Mouse (Mus musculus) gastrocnemius, postnatal 36 days (tissue): ENCODE results near the gene Yap1. TPM values are rescaled to one million over a fixed set of nuclear protein-coding genes. Genes with fewer than 3 reads are reported as not detected.

Experiments used
- DNase-seq, 2 experiments: peaks; one replicate each; pipeline ENCODE4 v3.0.0; 2022
- intact Hi-C: fragments of 180-260 bp; cut with DNase I; formaldehyde crosslinking; loops from one replicate; pipeline ENCODE4 v1.15.1; 2025
- long read RNA-seq, 2 experiments: library from polyadenylated mRNA; stranded (forward); transcript quantifications; one replicate each; pipeline ENCODE4 v2.0.0; 2021
- total RNA-seq, 2 experiments: library from RNA; stranded (reverse); gene quantifications; 2 replicates each; pipeline ENCODE4 v1.2.3; 2021

Gene Yap1
- 10 to 100 TPM; 30.8 to 34.9 TPM for total RNA-seq
- long read RNA-seq, experiment 1, partial matches to known transcripts = 0 of 15 reads
- long read RNA-seq, experiment 1, other reads (novel, unspliced or antisense) = 15 of 15 reads
- long read RNA-seq, experiment 2, partial matches to known transcripts = 0 of 24 reads
- long read RNA-seq, experiment 2, other reads (novel, unspliced or antisense) = 24 of 24 reads

- peak; percentile 90 to 92 for DNase-seq
- intact Hi-C loops = loop anchor here (10.0 kb wide), 1 partner anchor 160 kb away; no protein-coding TSS in a partner anchor
Measured at GRCm38 (mm10) chr9:8004370-8004991, at the start of gene Yap1. Gene Yap1 (minus strand): TSS chr9:8004596.

- no peak for DNase-seq
- intact Hi-C loops = loop anchor here (5.0 kb wide), 1 partner anchor 36 kb away; no protein-coding TSS in a partner anchor
Measured at GRCm38 (mm10) chr9:8043044-8043387, 38.6 kb upstream of the Yap1 start.

- DNase-seq = peak; percentile 95 to 97
- intact Hi-C loops = loop anchor here (5.0 kb wide), 1 partner anchor 35 kb away; no protein-coding TSS in a partner anchor
Measured at GRCm38 (mm10) chr9:8042338-8043043, 38.1 kb upstream of the Yap1 start, which contains the start of gene Cfap300. Gene Cfap300 (minus strand): TSS chr9:8042823.

- no peak for DNase-seq
- intact Hi-C loops = no loop called here
Measured at GRCm38 (mm10) chr9:8035546-8035945, 31.1 kb upstream of the Yap1 start.

- no peak for DNase-seq
- intact Hi-C loops = no loop called here
Measured at GRCm38 (mm10) chr9:8035091-8035490, 30.7 kb upstream of the Yap1 start.

- intact Hi-C loops = no loop called here
- DNase-seq = no peak
Measured at GRCm38 (mm10) chr9:8034143-8034542, 29.7 kb upstream of the Yap1 start.

GRCm38 (mm10) chr9:8032847-8033246 lies 28.5 kb upstream of the Yap1 start:
- intact Hi-C loops = no loop called here
- no peak for DNase-seq

GRCm38 (mm10) chr9:8018609-8019008 lies 14.2 kb upstream of the Yap1 start:
- DNase-seq = no peak
- intact Hi-C loops = no loop called here

- intact Hi-C loops = no loop called here
- DNase-seq = peak; percentile 14 to 21
Measured at GRCm38 (mm10) chr9:8017253-8017913, 13.0 kb upstream of the Yap1 start.

- intact Hi-C loops = loop anchor here (10.0 kb wide), 1 partner anchor 159 kb away; no protein-coding TSS in a partner anchor
- peak; percentile 30 to 64 for DNase-seq
Measured at GRCm38 (mm10) chr9:8003301-8004271, 810 bp downstream of the Yap1 start.

- intact Hi-C loops = loop anchor here (10.0 kb wide), 1 partner anchor 158 kb away; no protein-coding TSS in a partner anchor
- DNase-seq = no peak
Measured at GRCm38 (mm10) chr9:8002806-8003205, 1.6 kb downstream of the Yap1 start.

GRCm38 (mm10) chr9:8001352-8001751 lies 3.0 kb downstream of the Yap1 start:
- intact Hi-C loops = loop anchor here (10.0 kb wide), 1 partner anchor 157 kb away; no protein-coding TSS in a partner anchor
- peak; percentile 20 to 21 for DNase-seq

GRCm38 (mm10) chr9:7994275-7994674 lies 10.1 kb downstream of the Yap1 start:
- no peak for DNase-seq
- intact Hi-C loops = no loop called here

GRCm38 (mm10) chr9:7992651-7993050 lies 11.7 kb downstream of the Yap1 start:
- intact Hi-C loops = no loop called here
- DNase-seq = no peak

GRCm38 (mm10) chr9:7990897-7991296 lies 13.5 kb downstream of the Yap1 start:
- intact Hi-C loops = no loop called here
- no peak for DNase-seq

GRCm38 (mm10) chr9:7987119-7987518 lies 17.3 kb downstream of the Yap1 start:
- intact Hi-C loops = no loop called here

GRCm38 (mm10) chr9:7984287-7984686 lies 20.1 kb downstream of the Yap1 start:
- no peak for DNase-seq
- intact Hi-C loops = no loop called here

More at GRCm38 (mm10) chr9:7987119-7987518, 17.3 kb downstream of the Yap1 start:
- DNase-seq = no peak

GRCm38 (mm10) chr9:7983665-7984064 lies 20.7 kb downstream of the Yap1 start:
- intact Hi-C loops = no loop called here
- DNase-seq = no peak

- DNase-seq = no peak
- intact Hi-C loops = no loop called here
Measured at GRCm38 (mm10) chr9:7980162-7980561, 24.2 kb downstream of the Yap1 start.
